Mouse (Mus musculus): ENCODE measurements around the gene Fam221a. TPM values are rescaled to one million over a fixed set of nuclear protein-coding genes. Genes with fewer than 3 reads are reported as not detected.

Gene Fam221a
- polyA plus RNA-seq, 1 experiment, result 13.8 TPM

DNA sequence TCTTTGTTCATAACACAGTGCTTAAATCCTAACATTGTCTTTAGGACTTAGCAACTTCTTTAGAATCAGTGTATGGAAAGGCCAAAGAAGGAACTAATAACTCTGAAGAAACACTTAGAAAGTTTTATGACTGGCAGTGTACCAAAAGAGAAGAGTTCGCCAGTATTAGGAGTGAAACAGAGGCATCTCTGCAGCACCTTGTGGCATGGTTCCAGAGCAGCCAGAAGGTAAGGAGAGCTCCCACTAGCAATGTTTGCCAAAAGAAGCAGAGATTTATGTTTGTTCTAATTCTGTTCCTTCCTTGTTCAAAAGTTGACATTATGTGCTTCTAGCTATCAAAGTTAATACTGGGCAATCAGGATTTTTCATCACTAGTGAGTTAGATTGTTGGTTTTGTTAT is 69.8 kb downstream of the Fam221a start:
- TF ChIP-seq POLR2A (IDR thresholded peaks at IDR 0.05; ENCODE audit: insufficient read depth, low read length), result no peak
- no peak overlapping the region for H3K9ac ChIP-seq (ENCODE audit: low read depth, poor library complexity, severe bottlenecking)

More for the DNA sequence above, 69.8 kb downstream of the Fam221a start:
- no peaks in the 10 kb centered on the region for H3K36me3 ChIP-seq (ENCODE audit: control insufficient read depth, insufficient read depth, low read length, poor library complexity, severe bottlenecking)
- no peak overlapping the region for H3K27ac ChIP-seq (ENCODE audit: insufficient read depth, low read length)
- no peaks in the 10 kb centered on the region for H3K9me3 ChIP-seq (replicated peaks; ENCODE audit: control insufficient read depth, insufficient read depth, low read length, poor library complexity, severe bottlenecking)
- H3K4me1 ChIP-seq (ENCODE audit: control insufficient read depth, insufficient read depth, low read length), result no peaks in the 10 kb centered on the region
- H3K4me3 ChIP-seq (ENCODE audit: low read depth, low read length), result no peak overlapping the region
- no peaks in the 10 kb centered on the region for H3K27me3 ChIP-seq (ENCODE audit: control insufficient read depth, insufficient read depth, low read length, poor library complexity, severe bottlenecking)

Other genes starting within 250 kb of the Fam221a start
- gene Igf2bp3, start 152.8 kb upstream of the Fam221a start, polyA plus RNA-seq (2011; ENCODE audit: insufficient read depth, insufficient read length, low read depth, missing spikeins), result 78.2 and 85.8 TPM in 2 replicates
- 312 and 328 TPM in 2 replicates for gene Tra2a, start 103.7 kb upstream of the Fam221a start, polyA plus RNA-seq (2011; ENCODE audit: insufficient read depth, insufficient read length, low read depth, missing spikeins)
- gene Ccdc126, start 48.5 kb upstream of the Fam221a start, polyA plus RNA-seq (2011; ENCODE audit: insufficient read depth, insufficient read length, low read depth, missing spikeins), result 4.0 and 4.2 TPM in 2 replicates
- gene Stk31, start 27.9 kb downstream of the Fam221a start, polyA plus RNA-seq (2011; ENCODE audit: insufficient read depth, insufficient read length, low read depth, missing spikeins), result 3.4 and 4.2 TPM in 2 replicates

Measured in ES-Bruce4 (cell line).